Mouse (Mus musculus) regulatory T cell (primary cell): ENCODE measurements at regions not wholly inside any gene's neighbourhood (a gene's known extent, or its start where the extent isn't known, plus 50 kb on each side); places are given as distances from the start of the nearest gene placed in this dataset.

Source experiments
- in situ Hi-C: fragments of 300-600 bp; cut with MboI, MseI; formaldehyde crosslinking; loops from one replicate; pipeline ENCODE4 v1.15.1; 2025; ENCODE audit warnings: high pct_unique_total_duplicates

DNA sequence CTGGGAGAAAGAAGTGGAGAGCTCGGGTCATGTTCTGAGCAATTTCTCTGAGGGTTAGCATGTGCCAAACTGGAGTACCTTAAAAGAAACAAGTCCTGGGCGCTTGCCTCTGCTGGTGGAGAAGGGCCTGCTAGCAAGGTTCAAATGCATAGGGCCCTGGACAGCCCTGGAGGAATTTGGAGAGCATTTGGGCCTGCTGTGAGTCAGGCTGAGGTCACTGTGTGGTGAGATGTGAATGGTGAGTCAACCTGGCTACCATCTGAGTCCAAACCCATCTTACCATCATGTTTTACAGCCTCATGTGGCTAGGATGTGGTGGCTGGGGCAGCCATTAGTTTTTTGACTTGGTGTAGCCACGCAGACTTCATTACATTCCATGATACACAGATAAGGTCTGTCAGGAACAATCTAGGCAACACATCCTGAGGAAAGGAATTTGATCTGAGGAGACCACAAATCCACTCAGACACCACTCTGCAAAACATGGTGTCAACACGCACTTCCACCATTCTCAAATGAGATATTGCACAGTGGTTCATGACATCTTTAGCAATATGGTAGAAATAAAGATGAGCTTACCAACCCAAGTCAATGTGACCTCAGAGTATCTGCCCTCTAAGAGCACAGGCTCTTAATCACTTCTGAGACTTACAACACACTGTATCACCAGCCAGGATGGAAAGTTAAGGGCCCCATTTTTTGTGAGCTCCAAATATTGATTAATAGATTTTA, 83.1 kb downstream of the Thbs2 start:
- in situ Hi-C loops, result no loop called here

DNA sequence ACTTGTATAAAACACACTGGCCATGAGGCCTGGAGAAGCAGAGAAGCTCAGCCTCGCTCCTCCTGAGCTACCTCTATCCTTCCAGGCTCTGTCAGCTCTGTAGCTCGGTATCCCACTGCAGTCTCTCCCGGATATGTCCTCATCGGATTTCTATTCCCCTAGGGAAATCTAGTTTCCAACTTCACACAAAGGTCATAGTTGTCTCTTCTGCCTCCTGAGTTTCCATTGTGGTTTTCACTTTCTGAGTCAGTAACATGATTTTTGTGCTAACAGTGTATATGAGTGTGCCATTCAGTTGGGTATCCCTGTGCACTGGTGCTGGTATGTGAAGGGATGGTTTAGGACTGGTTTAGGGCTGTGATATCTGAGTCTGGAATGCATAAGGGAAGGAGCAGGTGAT, 85.2 kb downstream of the Thbs2 start:
- in situ Hi-C loops, result no loop called here

DNA sequence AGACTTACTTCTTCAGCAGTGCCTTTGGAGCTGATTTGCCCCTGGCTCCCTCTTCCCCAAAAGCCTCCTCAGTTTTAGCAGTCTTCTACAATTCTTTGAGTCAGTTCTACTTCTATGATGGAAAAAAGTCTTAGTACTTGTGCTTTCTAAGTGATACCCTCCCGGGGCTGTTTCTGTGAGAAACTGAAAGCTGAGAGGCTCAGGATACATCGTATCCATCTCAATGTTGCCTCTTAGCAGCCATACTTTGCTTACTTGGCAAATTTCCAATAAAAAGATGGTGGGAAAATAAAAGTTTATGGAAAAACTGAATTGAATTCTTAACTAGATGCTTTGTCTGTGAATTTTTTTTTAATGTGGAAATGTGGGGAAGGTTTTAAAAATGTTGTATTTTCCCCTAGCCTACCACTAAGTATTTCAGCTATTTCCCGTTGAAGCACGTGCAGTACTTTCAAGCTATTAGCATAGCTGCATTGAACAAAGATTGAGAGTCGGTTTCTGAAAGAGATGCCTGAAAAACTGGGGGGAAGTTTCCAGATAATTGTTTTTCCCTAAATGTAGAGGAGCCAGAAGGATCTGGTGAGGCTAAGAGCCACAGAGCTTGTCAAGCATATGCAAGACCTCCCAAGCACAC, 87.6 kb downstream of the Thbs2 start:
- in situ Hi-C loops, result no loop called here

DNA sequence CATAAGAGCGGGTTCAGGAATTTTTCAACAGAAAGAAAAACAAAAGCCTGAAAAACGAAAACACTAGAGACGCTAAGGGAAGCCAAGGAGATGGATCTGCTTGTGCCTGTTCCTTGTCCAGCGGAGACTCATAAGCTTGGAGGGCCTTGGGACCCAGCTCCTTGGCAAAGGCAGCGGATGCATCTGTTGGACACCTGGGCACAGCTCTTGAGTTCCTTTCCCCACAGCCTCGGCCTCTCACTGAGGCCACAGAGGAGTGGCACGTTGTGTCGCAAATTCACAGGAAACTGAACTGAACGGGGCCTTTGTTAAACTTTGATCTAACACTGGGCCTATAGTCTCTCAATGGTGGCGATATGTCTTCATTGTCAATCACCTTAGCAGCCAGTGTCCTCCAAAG, 94.4 kb downstream of the Thbs2 start:
- in situ Hi-C loops, result no loop called here

DNA sequence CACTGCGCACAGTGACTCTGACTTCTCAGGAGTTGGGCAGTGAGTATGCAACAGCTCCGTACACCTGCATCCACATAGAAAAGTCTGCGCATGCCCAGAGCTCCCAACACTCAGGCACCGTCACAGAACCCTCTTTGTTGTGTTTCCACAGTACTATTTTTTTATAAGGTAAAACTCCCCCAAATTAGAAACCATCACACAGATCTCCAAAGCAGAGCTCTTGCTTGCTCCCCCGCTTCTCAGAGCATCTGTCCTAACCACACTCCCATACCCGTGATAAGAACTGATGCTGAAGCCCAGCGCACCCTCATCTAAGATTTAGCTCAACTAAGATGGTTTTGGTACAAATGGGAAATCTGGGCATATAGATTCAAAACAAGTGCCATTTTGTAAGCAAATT, 97.6 kb downstream of the Thbs2 start:
- in situ Hi-C loops, result no loop called here

DNA sequence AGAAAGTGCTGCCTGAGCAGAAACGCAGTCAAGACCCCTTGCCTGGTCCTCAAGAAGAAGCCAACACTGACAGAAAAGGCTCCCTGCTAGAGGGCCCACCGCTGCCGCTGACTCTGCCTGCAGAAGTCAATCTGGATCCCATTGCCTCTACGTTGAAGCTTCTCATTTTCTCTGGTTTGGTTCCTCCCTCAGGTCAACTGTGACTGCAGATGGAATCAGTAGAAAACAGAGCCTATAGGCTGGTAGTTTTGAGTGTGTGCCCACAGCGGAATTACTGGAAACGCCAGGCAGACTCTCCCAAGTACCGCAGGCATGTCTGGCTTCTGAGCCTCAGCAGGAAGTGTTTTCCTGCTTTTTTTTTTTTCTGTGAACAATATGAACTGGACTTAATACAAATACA, 98.5 kb downstream of the Thbs2 start:
- in situ Hi-C loops, result no loop called here

DNA sequence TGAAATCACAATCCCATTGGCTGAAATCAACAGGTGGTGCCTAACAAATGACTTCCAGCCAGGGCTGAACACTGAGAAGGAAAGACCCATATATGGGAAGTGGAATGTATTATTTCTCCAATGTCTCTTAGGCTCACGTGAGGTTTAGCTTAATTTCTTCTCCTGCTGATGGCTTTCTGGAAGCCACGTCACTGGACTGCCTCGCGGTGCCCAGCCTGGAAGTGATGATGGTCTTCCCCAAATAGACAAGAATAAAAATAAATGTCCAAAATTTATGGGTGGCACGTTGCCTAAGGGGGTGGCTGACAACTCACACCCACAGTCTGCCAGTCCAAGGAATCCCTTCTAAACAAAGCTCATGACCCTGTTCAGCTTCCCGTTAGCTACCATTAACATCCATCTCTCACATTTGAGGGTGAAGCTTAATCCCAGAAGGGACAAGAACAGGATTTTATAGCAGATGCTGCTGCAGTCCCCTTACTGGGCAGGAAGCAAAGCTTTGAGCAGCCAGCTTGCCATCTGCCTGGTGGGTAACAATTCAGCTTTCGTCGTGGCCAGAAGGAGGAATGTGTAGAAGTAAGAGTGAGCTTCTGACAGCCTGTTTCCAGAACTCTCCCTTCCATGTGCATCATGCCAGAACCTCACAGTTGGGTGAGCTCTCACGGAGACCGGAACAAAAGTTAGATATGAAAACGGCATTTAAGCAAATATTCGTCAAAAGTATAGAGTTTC, 105.8 kb downstream of the Thbs2 start:
- in situ Hi-C loops, result no loop called here

DNA sequence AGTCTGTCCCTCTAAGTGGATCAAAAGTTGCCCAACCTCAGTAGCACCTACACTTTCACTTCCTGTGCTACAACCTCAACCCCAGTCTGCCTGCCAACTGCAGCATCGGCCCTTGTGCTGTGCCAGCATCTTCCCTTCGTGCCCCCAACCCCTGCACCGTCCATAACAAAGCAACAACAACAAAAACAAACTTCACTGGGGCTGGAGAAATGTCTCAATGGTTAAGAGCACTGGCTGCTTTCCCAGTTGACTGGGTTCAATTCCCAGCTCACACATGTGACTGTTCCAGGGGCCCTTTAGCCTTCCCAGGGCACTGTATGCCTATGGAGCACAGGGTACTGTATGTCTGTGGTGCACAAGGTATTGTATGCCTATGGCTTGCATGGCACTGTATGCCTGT, 114.4 kb downstream of the Thbs2 start:
- in situ Hi-C loops, result no loop called here

DNA sequence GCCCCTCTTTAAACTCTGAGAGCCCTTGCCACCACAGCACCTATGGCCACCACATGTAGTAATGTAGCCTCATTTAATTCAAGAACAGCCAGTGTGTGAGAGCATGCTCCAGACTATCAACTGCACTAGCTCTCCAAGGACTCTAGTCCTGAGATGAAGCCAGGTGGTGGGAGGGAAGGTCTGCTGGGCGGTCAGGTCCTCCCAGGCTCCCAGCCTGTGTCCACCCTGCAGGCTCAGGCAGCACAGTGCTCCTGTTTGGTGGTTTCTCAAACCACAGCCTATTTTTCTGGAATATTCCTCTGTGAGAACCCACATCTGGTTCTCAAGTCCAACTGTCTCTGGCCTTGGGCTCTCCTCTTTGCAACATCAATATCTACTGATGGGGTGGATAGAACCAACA, 115.3 kb downstream of the Thbs2 start:
- in situ Hi-C loops, result no loop called here

DNA sequence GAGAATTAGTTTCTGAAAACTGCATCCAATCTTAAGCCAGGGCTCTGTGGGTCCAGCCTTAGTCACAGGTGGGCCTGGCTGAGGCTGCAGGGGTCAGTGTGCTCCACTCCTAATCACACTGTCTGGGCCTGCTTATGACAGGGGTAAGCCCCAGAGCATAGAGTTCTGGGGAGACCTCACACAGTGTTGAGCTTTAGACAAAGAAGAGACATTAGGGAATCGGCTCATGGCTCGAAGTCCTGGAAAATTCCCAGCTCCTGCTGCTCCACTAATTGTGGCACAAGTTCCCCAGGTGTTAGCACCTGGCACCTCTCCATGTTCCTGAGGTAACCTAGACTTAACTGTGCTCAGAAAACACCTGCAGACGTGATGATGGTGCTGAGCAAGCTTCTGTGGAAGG, 115.8 kb downstream of the Thbs2 start:
- in situ Hi-C loops, result no loop called here

DNA sequence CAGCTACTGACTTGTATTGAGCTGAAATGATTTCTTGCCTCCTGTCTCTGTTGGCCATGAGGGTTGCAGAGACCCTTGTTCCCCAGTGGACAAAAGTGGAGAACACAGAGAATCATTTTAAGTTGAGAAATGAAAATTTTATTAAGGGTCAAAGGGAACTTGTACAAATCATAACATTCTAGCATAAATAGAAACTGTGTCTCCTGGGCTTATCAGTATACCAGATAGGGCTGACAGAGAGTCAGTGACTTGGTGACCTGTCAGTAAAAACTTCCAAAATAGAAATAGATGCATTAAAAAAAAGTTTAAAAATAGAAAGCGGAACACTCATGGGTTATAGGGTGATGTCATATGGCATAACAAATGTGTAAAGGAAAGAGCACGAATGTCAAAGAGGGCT, 117.9 kb downstream of the Thbs2 start:
- in situ Hi-C loops, result no loop called here

DNA sequence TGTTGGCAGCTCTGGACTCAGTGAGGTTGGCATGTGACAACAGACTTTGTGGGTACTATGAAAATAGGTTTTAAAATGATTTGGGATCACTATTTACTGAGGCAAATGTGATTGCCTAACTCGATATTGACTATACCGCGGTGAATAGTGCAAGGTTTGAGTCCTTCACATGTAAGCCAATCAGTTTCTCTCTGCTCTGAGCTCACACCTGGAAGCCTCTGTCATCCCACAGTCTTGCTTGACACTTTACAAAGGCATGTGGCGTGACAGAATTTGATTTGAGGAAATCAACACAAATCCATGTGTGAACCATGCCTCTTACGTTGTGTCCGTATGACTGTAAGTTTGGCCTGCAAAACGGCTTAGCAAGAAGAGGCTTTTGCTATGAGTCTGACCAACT, 122.9 kb downstream of the Thbs2 start:
- in situ Hi-C loops, result no loop called here

DNA sequence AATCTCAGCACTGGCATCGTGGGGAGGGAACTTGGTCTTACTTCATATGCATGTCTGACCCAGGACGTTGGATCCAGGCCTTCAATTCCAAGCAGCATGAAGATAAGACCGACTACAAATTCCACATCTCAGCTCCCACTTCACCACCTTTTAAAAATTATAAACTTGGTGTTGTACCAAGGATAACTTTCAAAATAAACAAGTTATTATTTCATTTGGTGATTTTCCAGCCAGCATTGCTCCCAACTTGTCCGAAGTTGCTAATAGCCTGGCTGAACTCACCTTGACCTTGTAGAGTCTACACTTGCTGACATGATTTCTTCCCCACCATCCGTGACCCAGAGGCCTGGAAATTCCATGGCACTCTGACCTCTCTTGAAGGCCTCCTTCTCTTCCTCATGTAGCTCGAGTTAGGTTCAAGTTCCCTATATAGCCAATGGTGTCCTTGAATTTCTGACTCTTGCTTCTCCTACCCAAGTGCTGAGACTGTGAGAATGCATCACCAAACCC, 123.7 kb downstream of the Thbs2 start:
- in situ Hi-C loops, result no loop called here

DNA sequence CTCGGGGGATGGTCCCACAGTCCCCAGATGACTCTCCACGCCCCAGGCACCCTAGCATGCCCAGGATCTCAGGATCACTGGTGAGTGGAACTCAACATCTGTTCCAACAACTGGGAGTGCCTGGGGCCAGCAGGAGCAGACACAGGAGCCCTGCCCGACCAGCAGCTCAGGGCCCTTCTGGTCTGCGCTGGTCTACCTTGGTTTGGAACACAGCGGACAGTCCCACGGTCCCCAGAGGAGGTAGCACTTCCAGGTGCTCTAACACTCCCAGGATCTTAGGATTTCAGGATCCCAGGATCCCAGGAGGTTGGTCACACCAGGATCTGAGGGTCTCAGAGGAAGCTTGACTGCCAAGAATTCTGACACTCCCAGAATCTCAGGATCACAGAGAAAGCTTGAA, 131.8 kb downstream of the Thbs2 start:
- in situ Hi-C loops, result no loop called here

DNA sequence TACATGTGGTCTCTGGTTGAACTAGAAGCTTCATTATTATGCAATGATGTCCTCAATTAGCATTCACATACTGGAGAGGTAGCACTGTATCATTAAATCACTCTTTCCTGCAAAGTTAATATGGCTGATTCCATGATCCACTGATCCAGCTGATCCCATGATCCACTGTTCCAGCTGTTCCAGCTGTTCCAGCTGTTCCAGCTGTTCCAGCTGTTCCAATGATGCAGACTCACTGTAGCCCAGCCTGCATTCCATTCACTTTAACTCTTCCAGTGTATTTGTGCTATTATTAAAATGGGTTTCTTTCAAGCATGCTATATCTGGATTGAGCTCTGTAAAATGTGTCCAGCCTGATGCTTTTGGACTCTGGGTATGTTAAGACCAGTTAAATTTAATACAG, 136.8 kb downstream of the Thbs2 start:
- in situ Hi-C loops, result no loop called here

DNA sequence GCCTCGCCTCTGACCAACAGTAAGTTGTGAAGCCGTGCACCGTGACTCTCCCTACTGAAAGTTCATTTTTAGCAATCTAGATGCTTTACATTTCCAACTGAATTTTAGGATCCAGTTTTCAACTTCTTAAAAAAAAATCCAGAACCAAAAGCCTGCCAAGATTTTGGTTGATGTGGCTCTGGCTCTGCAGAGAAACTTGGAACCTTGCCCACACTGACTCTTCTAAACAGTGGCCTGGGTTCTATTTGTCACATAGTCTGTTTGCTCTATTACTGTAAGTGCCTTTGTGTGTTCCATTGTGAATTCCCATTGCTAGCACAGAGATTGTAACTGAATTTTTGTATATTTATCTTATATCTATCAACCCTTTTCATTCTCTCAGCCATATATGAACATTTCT, 140.8 kb downstream of the Thbs2 start:
- in situ Hi-C loops, result no loop called here

DNA sequence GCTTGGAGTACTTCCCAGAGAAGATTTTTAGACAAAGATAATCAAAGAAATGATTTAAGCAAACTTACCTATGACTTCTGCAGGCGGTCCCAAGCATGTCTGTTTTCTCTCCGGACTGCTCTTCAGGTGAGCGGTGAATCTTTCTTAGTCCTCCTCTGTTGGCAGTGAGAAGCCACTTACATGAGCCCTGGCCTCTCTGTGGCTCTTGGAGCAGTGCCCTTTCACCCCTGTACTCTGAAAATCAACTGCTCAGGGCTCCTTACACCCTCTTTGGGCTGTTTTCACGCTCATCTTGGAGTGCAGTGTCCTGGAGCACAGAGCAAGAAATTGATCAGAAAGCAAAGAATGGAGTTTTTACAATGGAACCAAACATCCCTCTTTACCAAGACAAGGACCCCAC, 142.0 kb downstream of the Thbs2 start:
- in situ Hi-C loops, result no loop called here

DNA sequence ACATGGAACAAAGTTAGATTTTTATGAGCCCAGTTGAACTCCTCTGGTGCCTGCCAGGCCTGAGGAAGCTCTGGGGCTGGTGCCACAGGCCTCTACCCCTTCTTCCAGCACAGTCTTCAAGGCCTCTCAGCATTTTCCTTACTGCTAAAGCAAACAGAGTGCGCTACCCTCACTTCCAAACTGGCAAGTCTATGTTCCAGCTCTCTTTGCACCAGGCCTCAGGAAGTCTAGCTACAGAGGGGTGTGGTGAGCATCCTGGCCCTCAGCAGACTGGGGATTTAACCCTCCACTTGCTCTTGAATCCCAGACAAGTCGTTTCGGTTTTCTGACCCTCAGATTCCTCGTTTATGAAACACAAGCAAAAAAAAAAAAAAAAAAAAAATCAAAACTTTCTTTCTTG, 142.4 kb downstream of the Thbs2 start:
- in situ Hi-C loops, result no loop called here

DNA sequence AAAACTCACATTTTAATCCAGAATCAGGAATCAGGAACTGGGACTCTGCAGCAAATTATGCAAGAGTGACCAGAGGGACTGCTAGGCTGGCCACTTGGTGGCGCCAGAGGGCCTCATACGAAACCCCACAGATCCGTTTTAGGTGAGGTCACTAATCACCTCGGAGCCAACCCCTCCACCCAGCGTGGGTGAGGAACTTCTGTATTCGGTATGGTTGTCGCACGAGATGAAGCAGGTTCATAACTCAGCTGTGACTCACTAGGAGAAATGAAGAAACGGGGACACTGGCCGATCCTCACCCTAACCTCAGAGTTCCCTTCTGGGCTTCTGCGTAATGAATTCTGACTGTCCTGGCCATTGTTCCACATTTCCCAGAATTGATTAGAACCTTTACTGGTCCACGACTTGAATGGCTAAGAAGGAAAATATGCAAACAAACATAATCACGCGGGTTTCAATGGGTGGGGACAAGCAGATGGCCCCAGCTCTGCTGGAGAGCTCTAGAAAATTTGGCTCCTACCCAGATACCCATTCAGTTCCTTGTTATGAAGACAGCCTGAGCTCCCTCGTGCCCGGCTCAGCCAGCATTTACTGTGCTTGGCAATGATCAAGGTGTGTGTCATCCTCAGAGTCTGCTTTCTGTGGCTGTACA, 148.1 kb downstream of the Thbs2 start:
- in situ Hi-C loops, result no loop called here

DNA sequence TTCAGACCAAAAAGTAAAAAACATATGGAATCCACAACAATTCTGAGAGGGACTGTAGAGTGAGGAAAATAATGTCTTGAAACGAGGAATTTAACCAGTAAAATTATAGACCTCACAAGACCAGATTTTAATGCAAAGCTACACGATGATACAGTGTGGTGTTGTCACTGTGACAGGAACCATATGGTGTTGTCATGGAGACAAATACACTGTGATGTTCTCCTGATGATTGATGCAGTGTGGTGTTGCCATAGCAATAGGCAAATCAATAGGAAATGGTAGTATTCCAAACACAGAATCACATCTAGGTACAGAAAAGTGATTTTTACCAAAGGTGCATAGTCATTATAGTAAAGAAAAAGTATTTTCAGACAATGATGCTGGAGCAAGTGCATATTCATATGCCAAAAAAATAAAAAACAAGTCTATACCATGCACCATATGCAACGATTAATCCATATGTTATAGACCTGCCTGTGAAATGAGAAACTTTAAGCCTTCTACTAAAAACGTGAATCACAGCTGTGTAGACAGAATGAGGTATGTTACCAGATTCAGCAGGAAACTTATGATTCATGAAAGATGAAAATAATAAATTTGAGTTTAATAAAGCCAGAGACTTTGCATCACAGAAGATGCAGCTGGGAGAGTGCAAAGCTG, 149.6 kb downstream of the Thbs2 start:
- in situ Hi-C loops, result no loop called here

DNA sequence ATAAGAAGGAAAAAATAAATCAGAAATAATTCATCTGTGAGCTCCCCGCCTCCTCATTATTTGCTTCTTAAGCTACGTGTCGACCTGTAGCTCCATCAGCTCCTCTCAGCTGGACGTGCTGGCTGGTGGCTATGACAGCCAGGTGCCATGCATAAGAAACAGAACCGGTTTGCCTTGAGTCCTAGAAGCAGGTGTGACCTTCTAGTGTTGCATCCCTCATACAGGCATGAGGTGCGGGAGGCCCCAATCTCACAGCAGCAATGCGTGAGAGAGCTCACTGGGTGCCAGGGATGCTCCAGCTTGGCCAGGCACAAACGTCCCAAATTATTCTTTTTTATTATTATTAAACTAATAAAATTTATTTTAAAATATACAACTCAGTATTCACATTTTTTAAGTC, 153.0 kb downstream of the Thbs2 start:
- in situ Hi-C loops, result no loop called here
